Mouse (Mus musculus): ENCODE data around the gene Barx1. TPM values are rescaled to one million over a fixed set of nuclear protein-coding genes. Genes with fewer than 3 reads are reported as not detected.

Gene Barx1
- polyA plus RNA-seq, 1 experiment from 2014 or later, result not detected

DNA sequence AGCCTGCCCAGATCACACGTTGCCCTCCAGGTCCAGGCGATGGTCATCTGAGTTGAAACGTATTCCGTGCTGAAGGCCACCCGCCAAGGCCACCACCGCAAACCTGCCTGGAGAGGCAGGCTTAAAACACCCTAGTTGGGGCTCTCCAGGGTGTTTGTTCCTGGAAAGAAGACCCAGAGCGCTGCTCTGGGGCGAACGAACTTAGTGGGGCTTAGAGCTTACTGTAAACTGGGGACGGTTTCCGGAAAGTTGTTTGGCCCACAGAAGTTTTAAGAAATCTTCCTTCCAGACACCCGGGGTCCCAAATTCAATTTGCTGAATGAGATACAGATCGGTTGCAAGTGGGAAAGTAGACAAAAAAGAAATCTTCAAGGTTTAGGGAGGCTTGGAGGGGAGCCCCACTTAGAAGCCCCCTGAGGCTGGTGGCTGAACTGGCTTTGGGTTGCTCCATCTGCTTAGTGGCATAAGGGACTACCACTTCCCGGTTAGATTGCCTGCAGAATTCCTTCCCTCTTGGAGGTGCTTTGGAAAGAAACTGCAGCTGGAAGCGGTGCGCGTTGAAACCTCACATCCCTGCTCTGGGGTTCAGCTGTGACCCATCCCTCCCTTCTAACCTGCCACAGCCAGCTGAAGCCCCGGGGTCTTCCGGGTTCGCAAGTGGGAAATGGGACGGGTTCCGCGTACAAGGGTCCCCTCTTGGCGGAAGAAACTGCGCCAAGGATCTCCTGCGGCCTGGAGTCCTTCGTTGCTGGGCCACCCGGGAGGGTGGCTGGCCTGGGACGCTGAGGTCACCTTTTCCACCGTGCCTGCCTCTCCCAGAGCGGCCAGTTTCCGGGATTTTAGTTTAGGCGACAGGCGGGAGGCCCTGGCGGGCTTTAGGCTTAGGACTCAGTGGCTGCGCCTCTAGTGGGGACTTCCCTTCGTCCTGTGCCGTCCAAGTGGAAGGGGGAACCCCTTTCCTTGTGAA, 3.3 kb upstream of the Barx1 start:
- H3K27ac ChIP-seq, result no peak overlapping the region
- TF ChIP-seq CTCF (IDR thresholded peaks at IDR 0.05; ENCODE audit: low read depth), result no peak; the same call in 1 of the 2 replicates
- peaks cover 83% of the 10 kb centered on the region for H3K27me3 ChIP-seq (ENCODE audit: insufficient read depth, low read length)
- no peaks in the 10 kb centered on the region for H3K36me3 ChIP-seq (ENCODE audit: insufficient read depth, low read length)
- no peak for ATAC-seq (replicated peaks; ENCODE audit: low FRiP score, low read depth)
- peaks cover 8% of the 10 kb centered on the region for H3K4me1 ChIP-seq (replicated peaks; ENCODE audit: insufficient read depth, low read length)
- H3K9me3 ChIP-seq (replicated peaks; ENCODE audit: low read length), result no peaks in the 10 kb centered on the region
- peak overlapping the region; percentile 31 for H3K4me2 ChIP-seq (ENCODE audit: low read length)
- H3K9ac ChIP-seq (ENCODE audit: low read depth, low read length), result no peak overlapping the region
- DNase-seq (ENCODE audit: low spot score), result no peak
- H3K4me3 ChIP-seq (replicated peaks; ENCODE audit: low read depth, low read length), result peak overlapping the region; percentile 8; the same call in 1 of the 2 replicates
- 3% methylated on average over 38 of the region's 38 CpGs for WGBS

DNA sequence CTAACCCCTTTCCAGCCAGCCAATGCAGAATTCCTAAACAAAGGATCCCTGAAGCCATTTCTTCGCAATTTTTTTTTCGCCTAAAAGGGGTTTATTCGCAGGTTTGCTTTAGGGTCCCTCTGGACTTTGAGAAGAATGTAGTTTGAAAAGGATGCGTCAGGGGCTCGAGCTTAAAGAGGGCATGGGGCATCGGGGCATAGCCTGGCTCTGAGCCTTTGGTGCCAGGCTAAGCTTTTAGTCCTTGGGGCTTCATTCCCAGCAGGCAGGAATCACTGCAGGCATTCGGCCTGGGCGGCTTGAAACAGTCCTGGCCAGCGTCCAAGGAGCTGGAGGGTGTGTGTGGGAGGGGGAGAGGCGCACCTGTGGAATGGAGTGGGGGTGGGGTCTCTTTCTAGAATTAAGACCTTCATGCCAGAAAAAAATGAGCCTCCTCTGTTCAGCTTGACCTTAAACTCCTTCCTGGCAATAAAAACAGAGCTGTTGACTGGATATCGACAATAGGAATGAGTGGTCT, 2.5 kb upstream of the Barx1 start:
- no peak for ATAC-seq (replicated peaks; ENCODE audit: low FRiP score, low read depth)
- Histone ChIP-seq H3K4me3 (replicated peaks; ENCODE audit: low read depth, low read length) (no peak overlapping the region), H3K4me2 (ENCODE audit: low read length) (no peak overlapping the region), H3K9me3 (replicated peaks; ENCODE audit: low read length) (no peaks in the 10 kb centered on the region), H3K9ac (ENCODE audit: low read depth, low read length) (no peak overlapping the region), H3K36me3 (ENCODE audit: insufficient read depth, low read length) (no peaks in the 10 kb centered on the region), H3K4me1 (replicated peaks; ENCODE audit: insufficient read depth, low read length) (peaks cover 8% of the 10 kb centered on the region), H3K27ac (no peak overlapping the region), H3K27me3 (ENCODE audit: insufficient read depth, low read length) (peaks cover 90% of the 10 kb centered on the region)
- WGBS, result 1% methylated on average over 11 of the region's 11 CpGs
- no peak for DNase-seq (ENCODE audit: low spot score)
- no peak for TF ChIP-seq CTCF (IDR thresholded peaks at IDR 0.05; ENCODE audit: low read depth)

DNA sequence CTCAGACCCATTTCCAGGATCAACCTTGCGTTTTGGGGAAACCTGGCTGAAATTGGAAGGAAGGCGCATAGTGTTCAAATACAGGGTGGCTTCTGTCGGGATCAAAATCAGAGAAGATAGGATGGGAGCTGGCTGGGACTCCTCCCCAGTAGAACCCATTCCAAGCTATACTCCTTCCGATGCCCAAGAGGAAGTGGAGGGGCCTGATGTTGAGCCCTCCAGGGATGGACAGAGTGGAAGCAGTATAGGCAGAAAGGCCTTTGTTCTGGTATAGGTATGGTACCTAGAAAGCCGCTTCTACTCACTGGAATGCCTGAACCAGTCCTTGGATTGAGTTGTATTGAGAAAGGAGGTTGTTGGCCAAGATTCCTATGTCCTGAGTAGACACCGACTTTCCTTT, 2.1 kb upstream of the Barx1 start:
- H3K4me1 ChIP-seq (replicated peaks; ENCODE audit: insufficient read depth, low read length), result peaks cover 9% of the 10 kb centered on the region
- ATAC-seq (replicated peaks; ENCODE audit: low FRiP score, low read depth) (no peak), DNase-seq (ENCODE audit: low spot score) (no peak)
- 7% methylated on average over 6 of the region's 6 CpGs for WGBS
- no peak overlapping the region for H3K4me3 ChIP-seq (replicated peaks; ENCODE audit: low read depth, low read length)
- H3K27me3 ChIP-seq (ENCODE audit: insufficient read depth, low read length), result peaks cover 95% of the 10 kb centered on the region
- H3K27ac ChIP-seq, result no peak overlapping the region
- H3K36me3 ChIP-seq (ENCODE audit: insufficient read depth, low read length), result no peaks in the 10 kb centered on the region
- H3K4me2 ChIP-seq (ENCODE audit: low read length), result no peak overlapping the region
- no peaks in the 10 kb centered on the region for H3K9me3 ChIP-seq (replicated peaks; ENCODE audit: low read length)
- no peak for TF ChIP-seq CTCF (IDR thresholded peaks at IDR 0.05; ENCODE audit: low read depth)
- H3K9ac ChIP-seq (ENCODE audit: low read depth, low read length), result no peak overlapping the region

DNA sequence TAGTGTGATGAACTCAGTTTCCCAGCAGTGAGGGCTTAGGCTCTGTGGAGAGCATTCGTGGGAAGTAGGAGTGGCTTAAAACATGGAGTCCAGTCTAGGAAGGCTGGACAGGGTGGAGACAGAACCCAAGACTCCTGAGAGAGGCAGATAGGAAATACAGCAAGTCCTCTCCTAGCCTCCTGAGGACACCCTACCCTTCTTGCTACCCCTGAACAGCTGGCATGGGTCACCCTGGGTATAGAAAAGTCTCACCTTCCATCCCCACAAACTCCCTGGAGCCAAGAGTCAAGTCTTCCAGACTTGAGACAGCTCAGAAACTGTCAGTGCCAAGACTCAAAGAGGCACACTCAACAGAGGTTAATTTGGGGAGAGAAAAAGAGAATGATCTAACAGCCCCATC, 1.2 kb upstream of the Barx1 start:
- H3K9me3 ChIP-seq (replicated peaks; ENCODE audit: low read length), result no peaks in the 10 kb centered on the region
- TF ChIP-seq CTCF (IDR thresholded peaks at IDR 0.05; ENCODE audit: low read depth), result no peak
- H3K4me3 ChIP-seq (replicated peaks; ENCODE audit: low read depth, low read length), result no peak overlapping the region
- H3K4me2 ChIP-seq (ENCODE audit: low read length), result no peak overlapping the region
- DNase-seq (ENCODE audit: low spot score), result no peak
- H3K27me3 ChIP-seq (ENCODE audit: insufficient read depth, low read length), result peaks cover 96% of the 10 kb centered on the region
- no peak overlapping the region for H3K9ac ChIP-seq (ENCODE audit: low read depth, low read length)
- H3K27ac ChIP-seq, result no peak overlapping the region
- ATAC-seq (replicated peaks; ENCODE audit: low FRiP score, low read depth), result no peak
- H3K4me1 ChIP-seq (replicated peaks; ENCODE audit: insufficient read depth, low read length), result peaks cover 12% of the 10 kb centered on the region
- WGBS, result 6% methylated on average over 1 of the region's 1 CpGs
- H3K36me3 ChIP-seq (ENCODE audit: insufficient read depth, low read length), result no peaks in the 10 kb centered on the region

DNA sequence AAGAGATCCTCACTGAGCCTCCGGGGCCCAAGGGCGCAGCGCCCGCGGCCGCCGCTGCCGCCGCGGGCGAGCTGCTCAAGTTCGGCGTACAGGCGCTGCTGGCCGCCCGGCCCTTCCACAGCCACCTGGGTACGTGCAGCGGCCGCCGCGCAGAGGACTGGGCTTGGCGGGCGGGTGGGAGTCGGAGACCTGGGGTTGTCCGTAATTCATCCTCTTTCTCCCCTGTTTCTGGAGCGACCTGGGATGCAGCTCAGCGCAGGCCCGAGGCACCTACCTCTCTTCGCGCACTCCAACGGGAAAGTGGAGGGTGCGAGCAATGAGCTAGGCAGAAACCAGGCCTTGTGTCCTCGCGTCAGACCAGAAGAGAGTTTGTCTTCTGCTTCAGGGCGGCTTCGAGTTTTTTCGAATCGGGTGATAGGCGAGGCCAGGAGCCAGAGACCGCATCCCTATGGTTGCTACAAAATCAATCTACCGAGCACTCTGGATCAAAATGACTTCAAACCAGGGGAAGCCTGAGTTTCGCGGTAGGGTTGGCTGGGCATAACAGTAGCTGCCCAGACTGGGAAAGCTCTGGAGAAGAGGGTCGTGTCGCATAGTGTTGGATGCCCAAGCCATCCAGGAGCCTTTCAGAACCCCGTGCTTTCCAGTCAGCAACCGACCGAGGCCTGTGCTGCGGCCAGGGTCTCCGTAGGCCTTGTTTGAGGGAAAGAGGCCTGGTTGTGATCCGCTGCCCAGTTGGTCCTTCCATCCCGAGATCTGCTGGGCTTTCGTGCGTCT, 601 bp downstream of the Barx1 start:
- H3K27me3 ChIP-seq (ENCODE audit: insufficient read depth, low read length), result peaks cover 93% of the 10 kb centered on the region
- H3K9me3 ChIP-seq (replicated peaks; ENCODE audit: low read length), result no peaks in the 10 kb centered on the region
- no peak for ATAC-seq (replicated peaks; ENCODE audit: low FRiP score, low read depth)
- no peak overlapping the region for H3K27ac ChIP-seq
- H3K9ac ChIP-seq (ENCODE audit: low read depth, low read length), result 0 out of 2 replicates have a peak overlapping the region, but pooled peaks have one; percentile 18
- no peaks in the 10 kb centered on the region for H3K36me3 ChIP-seq (ENCODE audit: insufficient read depth, low read length)
- 6% methylated on average over 54 of the region's 54 CpGs for WGBS
- no peak for TF ChIP-seq CTCF (IDR thresholded peaks at IDR 0.05; ENCODE audit: low read depth)
- H3K4me3 ChIP-seq (replicated peaks; ENCODE audit: low read depth, low read length), result peak overlapping the region; percentile 38
- H3K4me2 ChIP-seq (ENCODE audit: low read length), result peak overlapping the region; percentile 71
- peaks cover 12% of the 10 kb centered on the region for H3K4me1 ChIP-seq (replicated peaks; ENCODE audit: insufficient read depth, low read length)
- DNase-seq (ENCODE audit: low spot score), result no peak

DNA sequence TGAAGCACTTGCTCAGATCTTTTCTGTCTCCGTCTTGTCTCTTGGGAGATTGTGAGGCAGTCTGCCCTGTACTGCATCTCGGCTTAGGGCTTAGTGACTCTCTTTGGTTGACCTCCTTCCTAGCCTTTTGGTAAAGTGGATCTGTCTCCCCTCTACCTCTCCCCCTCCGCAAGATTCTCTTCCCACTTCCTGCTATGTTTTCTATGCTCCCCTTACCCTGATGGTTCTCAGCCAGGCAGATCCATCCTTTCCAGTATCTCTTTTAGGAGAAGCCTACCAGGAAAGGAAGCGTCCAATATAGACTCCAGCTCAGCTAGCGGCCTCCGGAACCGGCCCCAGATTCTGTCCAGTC, 1.2 kb downstream of the Barx1 start:
- Histone ChIP-seq H3K27me3 (ENCODE audit: insufficient read depth, low read length) (peaks cover 88% of the 10 kb centered on the region), H3K4me2 (ENCODE audit: low read length) (no peak overlapping the region), H3K36me3 (ENCODE audit: insufficient read depth, low read length) (no peaks in the 10 kb centered on the region), H3K4me1 (replicated peaks; ENCODE audit: insufficient read depth, low read length) (peaks cover 12% of the 10 kb centered on the region), H3K9ac (ENCODE audit: low read depth, low read length) (no peak overlapping the region), H3K9me3 (replicated peaks; ENCODE audit: low read length) (no peaks in the 10 kb centered on the region), H3K27ac (no peak overlapping the region), H3K4me3 (replicated peaks; ENCODE audit: low read depth, low read length) (no peak overlapping the region)
- no peak for ATAC-seq (replicated peaks; ENCODE audit: low FRiP score, low read depth)
- 22% methylated on average over 7 of the region's 7 CpGs for WGBS
- TF ChIP-seq CTCF (IDR thresholded peaks at IDR 0.05; ENCODE audit: low read depth), result no peak
- no peak for DNase-seq (ENCODE audit: low spot score)
